Mouse (Mus musculus) kidney, postnatal 25 days (tissue): ENCODE measurements around the gene Nek6.

Experiments used
- DNase-seq, 2 experiments: peaks; one replicate each; pipeline ENCODE4 v3.0.0; 2021; ENCODE audit warnings: mixed read lengths in 2 of 2

Gene Nek6

DNA sequence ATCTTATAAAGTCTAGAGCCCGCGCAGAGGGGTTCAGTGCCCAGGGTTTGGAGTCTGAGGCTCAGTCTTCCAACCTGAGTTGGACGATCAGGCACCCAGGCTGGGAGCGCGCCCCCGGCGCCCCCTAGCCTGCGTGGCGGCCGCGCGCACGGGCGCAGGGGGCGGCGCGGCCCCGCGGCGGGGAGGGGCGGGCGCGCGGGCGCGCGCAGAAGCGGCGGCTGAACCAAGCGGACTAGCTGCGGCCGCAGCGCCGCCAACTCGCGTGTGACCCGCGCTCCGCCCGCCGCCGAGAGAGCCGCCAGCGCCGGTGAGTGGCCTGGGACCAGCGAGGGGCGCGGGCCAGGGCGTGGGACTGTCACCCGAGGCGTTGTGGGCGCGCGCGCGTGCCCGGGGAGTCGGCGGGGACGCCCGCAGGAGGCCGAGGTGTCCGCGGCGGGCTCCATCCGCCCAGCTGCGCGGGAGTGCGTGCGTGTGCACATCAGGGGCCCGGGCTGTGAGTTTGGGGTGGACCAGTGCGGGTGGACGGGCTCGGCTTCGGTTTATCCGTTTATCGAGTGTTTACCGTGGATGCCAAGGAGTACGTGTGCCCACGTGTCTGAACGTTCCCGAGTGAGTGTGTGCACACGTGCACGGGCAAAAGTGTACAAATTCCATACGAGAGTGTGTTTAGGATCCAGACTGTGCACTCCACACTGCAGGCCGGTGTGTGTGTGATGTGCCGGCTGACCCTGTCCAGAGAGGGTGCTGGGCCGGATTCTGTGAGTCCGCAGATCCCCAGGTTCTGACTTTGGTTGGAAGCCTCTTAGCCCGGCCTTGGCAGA, at the start of gene Nek6:
Gene Nek6 (plus strand): TSS at position 157 of the 821 bp plus-strand sequence.
- peak; percentile 45 to 72 for DNase-seq

DNA sequence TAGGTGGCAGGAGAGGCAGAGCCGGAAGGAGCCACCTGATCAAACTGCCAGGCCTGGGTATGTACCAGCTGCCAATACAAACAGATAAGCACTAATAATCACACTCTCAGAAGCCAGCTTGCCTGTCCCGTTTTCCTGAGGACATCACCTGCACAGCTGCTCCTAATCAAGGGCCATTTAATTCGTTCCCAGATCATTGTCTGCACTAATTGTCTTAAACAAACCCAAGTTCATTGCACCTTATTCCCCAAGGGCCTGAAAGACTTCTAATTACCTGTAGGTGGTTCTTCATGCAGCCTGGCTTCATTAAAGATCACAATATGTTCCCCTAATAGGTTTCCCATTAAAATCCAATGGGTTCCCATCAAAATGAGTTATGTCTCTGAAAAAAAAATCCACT, 49.1 kb upstream of the Nek6 start:
- DNase-seq: no peak

DNA sequence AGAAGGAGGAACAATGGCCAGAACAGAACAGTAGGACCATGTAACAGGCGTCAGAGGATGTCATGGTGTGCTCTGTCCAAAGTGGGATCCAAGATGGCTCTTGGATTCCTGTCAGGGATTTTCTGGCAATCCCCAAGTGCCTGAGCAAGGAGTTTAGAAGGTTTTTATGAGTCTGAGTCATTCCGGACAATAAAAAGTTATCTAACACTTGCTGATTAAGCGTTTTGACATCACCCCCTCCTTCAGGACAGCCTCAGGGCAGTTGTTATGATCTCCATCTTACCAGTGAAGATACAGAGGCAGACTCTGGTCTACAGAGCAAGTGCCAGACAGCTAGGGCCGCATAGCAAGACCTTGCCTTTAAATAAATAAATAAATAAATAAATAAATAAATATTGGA, 42.6 kb upstream of the Nek6 start:
- DNase-seq: no peak

DNA sequence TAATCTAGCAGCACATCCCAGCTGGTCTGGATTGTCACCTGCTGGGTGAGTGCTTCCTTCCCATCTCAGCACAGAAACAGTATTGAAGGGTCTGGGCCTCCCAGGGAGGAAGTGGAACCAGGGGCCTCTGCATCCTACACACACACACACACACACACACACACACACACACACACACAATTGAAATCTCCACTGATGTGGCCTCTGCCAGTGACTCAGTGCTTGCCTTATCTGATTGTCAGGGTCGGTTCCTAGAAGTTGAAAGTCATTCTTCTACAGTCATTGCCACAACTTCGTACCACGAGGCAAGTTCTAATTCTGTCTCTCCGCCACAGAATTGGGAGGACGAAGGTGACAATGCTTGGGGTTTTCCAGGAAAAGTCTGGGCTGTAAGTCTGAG, 39.7 kb upstream of the Nek6 start:
- no peak for DNase-seq

DNA sequence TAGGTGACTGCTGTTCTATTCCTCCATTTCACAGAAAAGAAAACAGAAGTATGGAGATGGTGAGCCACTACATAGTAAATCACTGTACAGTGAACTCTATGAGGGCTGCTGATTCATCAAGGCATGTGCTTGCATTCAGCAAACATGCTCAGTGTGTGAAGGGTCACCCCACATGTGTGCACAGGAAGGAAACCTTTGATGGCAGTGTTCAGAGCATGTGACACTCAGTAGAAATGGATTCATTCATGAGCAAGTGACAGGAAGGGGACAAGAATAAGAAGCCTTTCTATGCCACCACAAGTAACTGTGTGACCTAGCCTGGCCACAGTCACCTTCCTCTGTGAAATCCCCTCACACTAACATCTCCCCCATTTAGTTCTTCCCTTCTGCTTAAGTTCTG, 38.6 kb upstream of the Nek6 start:
- DNase-seq: no peak

DNA sequence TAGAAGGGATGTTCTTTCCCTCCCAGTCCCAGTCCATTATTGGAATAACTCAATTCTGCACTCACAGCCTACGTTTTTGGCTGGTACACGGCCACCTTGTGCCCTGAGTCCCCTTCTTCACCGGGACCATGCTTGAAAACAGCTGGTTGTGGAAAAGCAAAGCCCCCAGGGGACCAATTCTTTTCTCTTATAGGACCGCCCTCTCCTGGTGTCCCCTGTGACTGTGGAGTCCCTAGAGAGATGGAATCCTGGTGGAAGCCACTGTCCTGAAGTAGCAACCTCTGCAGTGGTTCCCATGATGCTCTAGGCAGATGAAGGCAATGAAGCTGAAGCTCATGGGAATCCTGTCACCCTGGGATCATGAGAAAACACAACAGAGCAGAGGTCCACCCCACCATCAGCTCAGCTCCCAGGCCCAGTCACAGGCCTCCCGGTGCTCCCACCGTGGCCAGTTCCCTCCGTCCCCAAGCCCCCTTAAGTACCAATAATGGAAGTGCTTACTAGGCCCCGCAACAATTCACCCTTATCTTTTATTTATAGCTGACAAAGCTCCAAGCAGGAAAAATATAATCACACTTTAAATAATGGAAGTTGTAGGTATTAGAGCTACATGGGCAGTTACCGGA, 34.5 kb upstream of the Nek6 start:
- no peak for DNase-seq

DNA sequence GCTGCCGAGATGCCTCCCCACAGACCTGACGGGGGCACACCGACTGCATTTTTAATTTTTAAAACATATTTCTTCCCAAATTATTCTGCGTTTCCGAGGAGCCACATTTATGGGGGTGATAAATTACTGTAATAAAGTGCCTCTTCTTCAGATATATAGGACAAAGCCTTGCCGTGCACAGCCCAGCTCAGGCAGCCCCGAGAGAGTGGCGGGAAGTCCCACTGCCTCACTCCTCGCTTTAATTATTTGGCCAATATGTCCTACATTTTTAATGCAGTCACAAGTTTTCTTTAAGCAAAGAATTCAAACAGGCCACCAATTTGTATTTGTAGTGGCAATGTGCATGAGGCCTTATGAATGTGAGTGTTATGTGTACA, 34.0 kb upstream of the Nek6 start:
- DNase-seq: no peak

DNA sequence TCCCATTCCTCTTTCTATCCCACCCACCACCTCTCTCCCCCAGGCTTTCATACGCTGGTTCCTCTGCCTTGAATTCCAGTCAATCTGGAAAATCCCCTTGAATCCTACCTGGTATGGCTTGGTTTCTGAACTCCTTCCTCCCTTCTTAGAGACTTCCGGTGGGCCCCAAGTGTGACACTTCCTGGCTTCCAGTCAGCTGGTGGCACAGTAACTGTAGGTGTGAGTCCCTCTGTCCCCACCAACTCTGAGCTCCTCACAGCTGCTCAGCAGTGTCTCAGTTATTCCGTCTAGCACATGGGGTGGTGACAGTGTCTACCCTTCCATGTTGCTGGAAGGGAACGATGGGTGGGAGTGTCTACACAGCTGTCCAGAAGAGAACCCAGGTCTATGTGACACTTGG, 32.8 kb upstream of the Nek6 start:
- DNase-seq: no peak

DNA sequence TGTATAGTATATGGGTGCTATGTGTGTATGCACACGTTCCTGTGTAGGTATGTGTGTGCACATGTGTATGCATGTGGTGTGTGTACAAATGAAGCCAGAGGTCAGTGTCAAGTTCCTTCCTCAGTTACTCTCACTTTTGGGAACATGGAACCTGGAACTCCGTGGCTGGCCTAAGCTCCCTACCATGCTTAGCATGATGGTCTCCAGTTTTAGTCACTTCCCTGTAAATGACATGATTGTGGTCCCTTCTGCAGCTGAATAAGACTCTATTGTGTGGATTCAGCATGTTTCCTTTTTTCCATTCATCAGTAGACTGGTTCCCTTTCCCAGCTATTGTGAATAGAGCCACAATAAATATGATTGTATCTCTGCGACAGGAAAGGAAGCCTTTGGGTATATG, 31.9 kb upstream of the Nek6 start:
- DNase-seq: no peak

DNA sequence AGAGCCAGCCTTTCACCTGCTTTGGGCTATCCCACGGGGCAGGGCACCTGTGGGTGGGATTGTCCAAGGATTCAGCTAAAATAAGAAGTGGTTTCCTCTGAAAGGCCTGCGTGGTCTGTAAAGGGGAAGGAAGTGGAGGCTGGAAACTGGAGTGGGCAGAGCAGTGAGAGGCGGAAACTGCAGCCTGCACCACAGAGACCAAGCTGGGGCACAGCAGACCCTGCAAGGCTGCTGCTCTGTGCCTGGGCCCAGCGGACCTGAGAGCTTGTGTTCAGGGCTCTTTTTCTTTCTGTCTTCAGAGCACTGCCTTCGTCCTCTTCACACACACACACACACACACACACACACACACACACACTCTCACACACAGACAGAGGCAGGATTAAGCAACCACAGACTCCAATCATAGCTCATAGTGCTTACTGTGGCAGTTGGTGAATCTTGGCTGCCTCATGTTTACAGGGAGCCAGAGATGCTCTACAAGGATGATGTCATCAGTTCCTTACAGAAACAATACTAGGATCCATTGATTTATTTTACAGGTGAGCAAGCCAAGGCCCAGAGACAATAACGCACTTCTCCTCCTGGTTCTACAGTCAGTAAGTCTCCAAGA, 30.2 kb upstream of the Nek6 start:
- DNase-seq: peak in 1 of 2 experiments; percentile 38

DNA sequence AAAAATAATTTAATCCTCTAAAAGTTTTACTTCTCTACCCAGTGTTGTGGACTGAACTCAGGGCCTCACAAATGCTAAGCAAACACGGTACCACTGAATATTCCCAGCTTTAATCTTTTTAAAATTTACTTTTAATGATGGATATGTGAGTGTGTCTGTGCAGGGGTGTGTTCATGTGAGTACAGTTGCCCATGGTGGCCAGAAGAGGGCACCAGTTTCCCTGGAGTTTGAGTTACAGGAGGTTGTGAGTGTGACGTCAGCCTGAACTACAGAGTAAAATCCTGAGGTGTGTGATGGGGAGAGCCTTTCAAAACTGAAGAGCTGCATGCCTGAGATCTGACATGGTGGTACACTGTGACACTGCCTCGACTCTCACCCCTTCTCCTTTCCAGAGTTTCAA, 29.3 kb upstream of the Nek6 start:
- DNase-seq: no peak

DNA sequence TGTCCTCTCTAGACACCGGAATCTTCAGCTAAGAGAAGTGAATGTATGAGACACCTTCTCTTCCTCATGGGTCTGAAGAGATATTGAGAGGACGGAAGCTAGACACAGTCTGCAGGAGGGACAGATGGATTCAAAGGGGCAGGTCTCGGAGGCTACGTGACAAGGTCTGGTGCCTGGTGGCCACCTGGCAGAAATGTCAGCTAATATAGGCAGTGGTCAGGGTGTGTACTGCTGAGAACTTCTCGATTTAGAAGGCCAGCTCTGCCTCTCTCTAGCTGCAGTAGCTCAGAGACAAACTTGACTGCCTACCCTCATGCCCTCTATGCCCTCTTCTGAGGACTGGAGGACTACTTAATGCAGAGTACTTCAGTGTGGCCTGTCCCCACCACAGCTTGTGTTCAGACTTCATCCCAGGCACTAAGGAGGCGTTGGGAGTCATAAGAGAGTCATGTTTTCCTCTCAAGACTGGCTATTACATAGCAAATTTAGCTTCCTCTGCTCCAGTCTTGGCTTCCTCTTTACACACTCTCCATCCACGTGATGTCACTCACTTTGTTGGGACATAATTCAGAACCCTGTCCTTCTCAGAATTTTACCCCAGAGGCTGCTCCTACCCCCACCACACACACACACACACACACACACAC, 28.3 kb upstream of the Nek6 start:
- no peak for DNase-seq

DNA sequence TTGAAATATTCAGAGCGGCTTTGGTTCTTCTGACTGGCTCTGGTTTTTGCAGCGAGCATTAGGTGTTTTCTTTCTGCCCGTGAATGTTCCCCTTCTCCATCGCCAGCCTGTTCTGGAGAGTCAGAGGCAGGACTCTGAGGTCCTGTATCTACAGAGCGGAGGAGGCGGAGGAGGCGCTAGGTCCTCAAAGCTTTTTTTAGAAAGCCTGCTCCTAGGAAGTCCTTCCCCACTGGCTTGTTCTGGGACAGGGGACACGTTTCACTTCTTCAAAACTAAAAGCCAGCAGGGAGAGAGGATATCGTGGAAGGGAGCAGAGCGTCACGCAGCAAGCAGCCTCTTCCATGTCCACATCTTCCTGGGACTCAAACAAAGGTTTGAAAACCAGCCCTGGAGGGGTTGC, 26.9 kb upstream of the Nek6 start:
- no peak for DNase-seq

DNA sequence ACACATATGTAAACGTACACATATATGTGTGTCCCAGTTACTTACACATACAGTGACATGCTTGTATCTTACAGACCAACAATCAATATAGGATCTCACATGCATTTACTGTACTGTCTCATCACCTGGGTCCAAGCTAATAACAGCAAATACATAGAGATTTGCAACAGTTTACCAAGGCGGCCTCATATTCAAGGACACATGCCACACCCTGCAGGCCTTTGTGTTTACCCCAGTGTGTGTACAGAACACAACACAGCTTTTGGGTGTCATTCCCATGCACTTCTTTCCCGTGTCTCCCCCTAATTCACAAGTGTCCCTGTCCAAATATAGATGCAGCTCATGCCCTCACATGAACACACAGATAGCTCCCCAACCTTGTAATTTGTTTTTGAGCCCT, 26.0 kb upstream of the Nek6 start:
- DNase-seq: no peak

DNA sequence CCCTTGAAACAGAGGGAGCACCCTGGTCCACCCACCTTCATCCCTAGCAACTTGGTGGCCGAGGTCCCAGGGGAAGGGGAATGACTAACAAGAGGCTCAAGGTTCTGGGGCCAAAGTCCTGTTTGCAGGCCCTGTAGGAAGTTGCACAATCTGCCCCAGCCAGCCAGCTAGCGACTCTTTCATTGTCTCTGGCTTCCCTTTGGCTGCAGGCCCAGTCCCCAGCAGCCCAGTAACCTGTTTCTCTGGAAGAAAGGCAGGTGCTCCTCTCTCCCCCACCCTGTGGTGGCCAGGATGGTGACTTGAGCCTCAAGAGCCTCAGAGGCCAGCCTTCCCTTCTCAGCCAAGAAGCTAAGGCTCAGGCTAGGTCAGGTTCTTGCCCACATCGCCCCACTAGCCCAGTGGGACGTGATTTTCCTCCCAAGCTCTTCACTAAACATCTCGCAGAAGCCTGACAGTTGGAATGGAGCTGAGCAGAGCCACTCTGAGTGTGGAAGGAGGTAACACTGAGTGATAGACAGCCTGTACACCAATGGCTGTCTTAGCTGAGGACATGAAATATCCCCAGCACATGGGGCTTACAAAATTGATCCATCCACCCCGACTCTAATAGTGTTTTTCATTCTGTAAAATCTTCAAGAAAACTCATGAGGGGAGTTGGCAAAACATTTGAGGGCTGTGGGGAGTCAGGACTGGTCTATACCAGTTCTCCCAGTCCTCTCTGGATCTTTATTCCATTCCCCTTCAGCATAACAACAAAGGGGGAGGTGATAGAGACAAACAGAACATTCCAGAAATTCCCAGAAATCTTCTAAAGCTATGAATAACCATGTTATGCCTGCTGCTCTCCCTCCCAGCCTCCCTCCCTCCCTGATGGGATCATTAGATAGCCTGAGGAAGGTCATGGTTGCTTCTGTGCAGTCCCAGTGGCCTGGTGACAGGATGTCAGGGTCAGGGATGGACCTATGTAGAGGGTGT, 25.2 kb upstream of the Nek6 start:
- peak; percentile 92 to 97 for DNase-seq

DNA sequence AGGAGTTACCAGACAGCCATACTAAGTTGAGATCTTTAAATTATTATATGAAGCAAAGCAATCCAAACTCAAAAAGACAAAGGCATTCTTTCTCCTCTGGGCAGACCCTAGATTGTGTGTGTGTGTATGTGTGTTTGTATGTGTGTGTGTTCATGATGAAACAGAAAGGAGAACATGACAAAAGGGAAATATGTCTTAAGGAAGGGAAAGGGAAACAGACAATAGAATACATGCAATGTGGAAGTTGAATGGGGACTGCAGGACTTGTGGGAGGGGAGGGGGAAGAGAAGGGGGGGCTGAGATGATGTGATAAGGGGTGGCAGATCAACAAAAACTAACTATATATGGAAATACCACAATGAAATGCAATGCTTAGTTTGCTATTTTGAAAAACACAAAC, 13.8 kb upstream of the Nek6 start:
- no peak for DNase-seq

DNA sequence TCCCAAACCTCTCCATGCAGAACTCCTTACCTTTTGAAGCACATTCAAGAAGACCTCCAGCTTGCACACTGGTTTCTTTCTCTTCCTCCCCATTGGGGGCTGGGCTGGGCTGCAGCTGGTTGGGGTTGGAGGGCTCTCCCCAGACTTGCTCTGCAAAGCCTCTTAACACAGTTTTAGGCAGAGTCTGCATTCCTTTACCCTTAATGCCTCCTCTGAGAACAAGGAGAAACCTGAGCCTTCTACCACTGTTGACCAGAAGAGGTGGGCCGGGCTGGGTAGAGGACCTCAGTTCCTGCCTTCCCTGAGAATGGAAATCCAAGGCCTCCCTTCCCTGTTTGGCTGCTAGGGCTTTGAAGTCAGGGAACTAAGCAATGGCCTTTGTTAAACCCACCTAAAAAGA, 9.8 kb upstream of the Nek6 start:
- no peak for DNase-seq

DNA sequence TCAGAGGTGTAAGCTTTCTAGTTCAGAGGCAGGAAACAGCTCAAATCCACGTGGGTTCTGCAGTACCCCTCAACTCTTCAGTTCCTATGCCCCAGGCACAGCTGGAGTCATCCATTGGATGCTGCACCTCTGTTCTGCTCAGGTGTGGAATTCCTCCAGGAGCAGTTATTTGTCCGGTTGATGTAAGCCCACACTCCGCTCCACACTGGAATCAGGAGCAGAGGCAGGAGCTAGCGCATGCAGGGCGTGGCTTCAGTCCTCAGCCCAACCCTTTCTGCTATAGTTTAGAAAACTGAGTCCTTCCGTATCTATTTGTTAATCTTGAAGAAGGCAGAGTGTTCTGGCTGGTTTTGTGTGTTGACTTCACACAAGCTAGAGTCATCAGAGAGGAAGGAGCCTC, 9.3 kb upstream of the Nek6 start:
- DNase-seq: no peak

DNA sequence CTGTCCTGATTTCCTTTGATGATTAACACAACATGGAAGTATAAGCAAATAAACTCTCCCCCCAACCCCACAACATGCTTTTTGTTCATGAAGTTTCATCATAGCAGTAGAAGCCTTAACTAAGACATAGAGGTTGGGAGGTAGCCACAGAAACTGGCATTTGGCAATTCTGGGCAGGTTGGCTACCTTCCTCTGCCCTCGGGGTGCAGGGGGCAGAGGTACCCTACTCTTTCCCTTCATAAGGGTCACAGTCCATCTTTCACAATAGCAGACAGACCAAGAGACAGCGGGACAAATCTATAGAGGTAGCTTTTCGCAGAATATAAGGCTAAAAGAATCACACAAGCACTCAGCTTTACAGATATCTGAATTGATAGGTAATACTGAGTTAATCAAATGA, 8.7 kb upstream of the Nek6 start:
- DNase-seq: no peak

DNA sequence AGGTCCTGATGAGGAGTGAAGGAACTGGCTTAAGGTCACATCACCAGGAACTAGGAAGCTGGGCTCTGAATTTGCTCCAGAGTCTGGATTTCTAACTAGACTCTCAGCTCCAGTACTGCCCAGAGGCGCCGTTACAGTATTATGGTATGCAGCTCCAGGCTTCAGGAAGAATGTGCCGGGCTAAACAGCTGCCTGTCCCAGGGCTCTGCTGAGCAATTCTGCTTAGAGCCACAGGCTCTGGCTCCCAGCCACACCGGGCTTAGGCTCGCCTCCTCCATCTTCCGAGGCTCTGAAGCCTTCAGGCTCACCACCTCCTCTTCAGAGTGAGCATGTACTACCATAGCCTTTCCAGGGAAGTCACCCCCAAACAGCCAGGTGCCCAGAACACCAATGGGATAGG, 7.1 kb upstream of the Nek6 start:
- peak in 1 of 2 experiments; percentile 22 for DNase-seq

DNA sequence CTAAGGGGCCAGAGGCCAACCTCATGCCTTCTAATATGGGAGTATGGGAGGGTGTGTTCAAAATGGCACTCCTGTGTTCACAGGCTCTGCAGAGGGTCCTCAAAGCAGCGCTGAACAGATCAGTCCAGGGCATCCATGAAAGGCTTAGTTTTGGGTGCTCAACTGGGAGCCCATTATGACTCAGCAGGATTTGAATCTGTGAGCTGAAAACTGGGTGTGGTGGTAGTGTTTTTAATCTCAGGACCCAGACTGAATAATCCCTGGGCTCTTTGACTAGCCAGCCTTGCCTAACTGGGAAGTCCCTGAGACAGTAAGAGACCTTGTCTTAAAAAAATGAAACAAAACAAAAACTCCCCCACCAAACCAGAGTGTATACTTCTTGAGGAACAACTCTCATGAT, 4.3 kb upstream of the Nek6 start:
- no peak for DNase-seq

DNA sequence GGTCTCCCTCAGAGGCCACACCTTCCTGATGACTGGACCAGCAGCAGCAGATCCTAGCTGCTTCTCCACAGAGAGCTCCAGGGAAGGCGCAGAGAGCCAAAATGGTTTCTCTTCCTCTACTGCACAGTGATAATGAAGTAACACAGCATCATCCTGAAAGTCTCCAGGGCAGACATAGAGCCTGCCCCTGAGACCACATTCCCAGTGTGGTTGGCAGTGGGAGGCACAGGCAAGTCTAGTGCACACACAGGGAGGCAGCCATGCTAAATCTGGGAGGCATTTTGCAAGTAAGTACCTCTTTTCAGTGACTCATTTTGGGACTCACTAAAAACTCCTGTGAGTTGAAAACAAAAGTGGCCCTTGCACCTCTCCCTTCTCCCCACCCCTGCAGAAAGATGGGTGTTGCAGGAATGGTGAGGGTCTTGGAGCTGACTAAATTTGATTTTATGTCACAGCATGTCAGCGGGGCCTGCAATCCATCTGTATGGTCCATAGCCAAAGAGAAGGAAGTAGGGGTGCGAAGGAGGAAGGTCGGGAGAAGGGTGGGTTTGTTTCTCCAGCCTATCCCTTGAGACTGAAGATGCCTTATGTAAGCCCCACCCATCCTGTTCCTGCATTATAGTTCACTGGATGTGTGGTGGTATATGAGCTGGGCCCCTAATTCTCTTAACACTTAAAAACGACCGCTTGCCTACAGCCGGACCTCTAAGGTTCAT, 2.3 kb upstream of the Nek6 start:
- DNase-seq: no peak
